Mouse (Mus musculus) hindbrain, embryonic 16.5 days (tissue): ENCODE measurements around the gene Inafm1. TPM values are rescaled to one million over a fixed set of nuclear protein-coding genes. Genes with fewer than 3 reads are reported as not detected.
"Not testable (repeated sequence)": the region's sequence is repeated elsewhere in the genome, so short reads cannot be mapped to it uniquely, and the experiment has no call there.

Experiments
- ATAC-seq: fragments of 200-750 bp; cut with Nextera tagmentation; 2 replicates; pipeline ENCODE4 v1.8.0; 2017; ENCODE audit warnings: moderate TSS enrichment, moderate library complexity
- H3K27ac ChIP-seq: fragments of 300-500 bp; sonication (generic); 2 replicates; pipeline ENCODE4 v1.5.1; 2014; ENCODE audit warnings: low read depth, mild to moderate bottlenecking, control low read depth, low read length, moderate library complexity
- H3K27me3 ChIP-seq: fragments of 300-500 bp; sonication (generic); replicated peaks from 2 replicates; pipeline ENCODE4 v1.6.1; 2014; ENCODE audit warnings: low read length; ENCODE audit not compliant: control insufficient read depth, insufficient read depth
- H3K36me3 ChIP-seq: fragments of 300-500 bp; sonication (generic); 2 replicates; pipeline ENCODE4 v1.6.1; 2014; ENCODE audit warnings: mild to moderate bottlenecking, low read length, moderate library complexity, mixed read lengths; ENCODE audit not compliant: control insufficient read depth, insufficient read depth
- H3K4me1 ChIP-seq: fragments of 300-500 bp; sonication (generic); 2 replicates; pipeline ENCODE4 v1.6.1; 2014; ENCODE audit warnings: low read depth, low read length; ENCODE audit not compliant: control insufficient read depth, insufficient read depth
- H3K4me2 ChIP-seq: fragments of 300-500 bp; sonication (generic); 2 replicates; pipeline ENCODE4 v1.6.1; 2014; ENCODE audit warnings: mild to moderate bottlenecking, low read length, control low read depth, moderate library complexity
- H3K4me3 ChIP-seq: fragments of 300-500 bp; sonication (generic); 2 replicates; pipeline ENCODE4 v1.5.1; 2014; ENCODE audit warnings: mild to moderate bottlenecking, low read length, control low read depth, moderate library complexity
- H3K9ac ChIP-seq: fragments of 300-500 bp; sonication (generic); 2 replicates; pipeline ENCODE4 v1.6.1; 2014; ENCODE audit warnings: low read depth, mild to moderate bottlenecking, control low read depth, low read length, moderate library complexity
- H3K9me3 ChIP-seq: fragments of 300-500 bp; sonication (generic); 2 replicates; pipeline ENCODE4 v1.6.1; 2014; ENCODE audit warnings: mild to moderate bottlenecking, low read length, moderate library complexity; ENCODE audit not compliant: control insufficient read depth
- WGBS: fragments of 180-500 bp; shearing (Covaris S2); extraction: QIAGEN DNeasy Blood & Tissue Kit; methylation state at CpG from one replicate; pipeline ENCODE4 v1.1.7; 2014; 5-methylcytosine and 5-hydroxymethylcytosine counted together
- polyA plus RNA-seq: library from polyadenylated mRNA; unstranded; fragments of >200 nt; fragmentation: Nextera tagmentation; extraction: Ambion mirVana; gene quantifications from 2 replicates; pipeline ENCODE4 v1.2.1, GENCODE M21; 2015

Inafm1 gene
- polyA plus RNA-seq, 1 experiment from 2014 or later, result 62.4 TPM

DNA sequence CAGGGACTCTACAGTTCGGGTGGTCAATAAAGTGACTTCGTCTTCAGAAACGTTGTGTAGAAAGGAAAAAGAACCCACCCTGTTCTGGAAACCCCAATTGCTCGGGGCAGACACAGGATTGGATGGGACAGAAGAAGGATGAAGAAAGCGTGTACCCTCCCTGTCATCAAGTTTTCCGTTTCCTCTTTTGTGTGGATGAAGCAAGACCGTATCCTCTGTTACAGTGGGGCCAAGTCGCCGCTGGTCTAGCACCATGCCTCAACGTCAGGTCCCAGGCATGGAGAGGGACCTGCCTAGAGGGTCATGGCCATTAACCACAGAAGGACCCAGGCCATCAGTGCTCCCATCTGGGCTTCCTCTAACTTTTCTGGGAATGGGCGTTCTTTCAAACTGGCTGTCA lies 15.6 kb downstream of the Inafm1 start:
- Histone ChIP-seq H3K27ac (no peak overlapping the region), H3K36me3 (no peaks in the 10 kb centered on the region), H3K4me3 (no peak overlapping the region), H3K9me3 (no peaks in the 10 kb centered on the region), H3K27me3 (no peaks in the 10 kb centered on the region), H3K4me2 (no peak overlapping the region), H3K4me1 (no peaks in the 10 kb centered on the region), H3K9ac (no peak overlapping the region)
- no peak for ATAC-seq
- 91% methylated on average over 11 of the region's 11 CpGs for WGBS

DNA sequence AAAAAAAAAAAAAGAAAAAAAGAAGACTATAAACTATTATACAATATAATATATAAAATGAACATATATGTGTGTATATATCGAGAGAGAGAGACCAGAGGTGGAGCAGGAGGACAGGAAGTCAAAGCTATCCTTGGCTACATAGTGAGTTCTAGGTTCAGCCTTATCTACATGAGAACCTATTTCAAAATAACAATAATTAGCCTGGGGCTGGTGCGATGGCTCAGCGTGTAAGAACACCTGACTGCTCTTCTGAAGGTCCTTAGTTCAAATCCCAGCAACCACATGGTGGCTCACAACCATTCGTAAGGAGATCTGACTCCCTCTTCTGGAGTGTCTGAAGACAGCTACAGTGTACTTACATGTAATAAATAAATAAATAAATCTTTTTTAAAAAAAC lies 17.5 kb downstream of the Inafm1 start:
- not testable (repeated sequence) for H3K27me3 ChIP-seq, H3K4me2 ChIP-seq, H3K36me3 ChIP-seq, H3K9ac ChIP-seq, H3K27ac ChIP-seq, H3K4me1 ChIP-seq, H3K9me3 ChIP-seq, H3K4me3 ChIP-seq, ATAC-seq
- 78% methylated on average over 4 of the region's 4 CpGs for WGBS

DNA sequence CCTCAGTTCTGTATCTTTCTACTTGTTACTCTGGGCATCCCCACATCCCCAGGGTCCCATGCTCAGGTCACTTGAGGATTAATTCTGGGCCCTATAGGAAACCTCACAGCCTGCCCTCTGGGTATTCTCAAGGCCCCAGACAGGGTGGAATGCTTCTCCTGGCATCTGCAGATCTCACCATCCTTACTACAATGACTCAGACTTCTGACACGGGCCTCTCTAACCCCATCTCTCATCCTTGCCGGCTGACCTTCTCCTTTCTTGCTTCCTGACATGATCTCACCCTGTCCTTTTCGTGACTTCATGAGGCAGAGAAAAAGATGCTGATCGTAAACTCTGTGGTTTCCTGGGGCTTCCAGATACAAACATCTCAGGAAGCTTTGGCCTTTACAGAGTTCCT lies 19.2 kb downstream of the Inafm1 start:
- Histone ChIP-seq H3K9me3 (no peaks in the 10 kb centered on the region), H3K27ac (no peak overlapping the region), H3K9ac (no peak overlapping the region), H3K27me3 (no peaks in the 10 kb centered on the region), H3K4me3 (no peak overlapping the region), H3K36me3 (no peaks in the 10 kb centered on the region), H3K4me1 (no peaks in the 10 kb centered on the region), H3K4me2 (no peak overlapping the region)
- 66% methylated on average over 4 of the region's 4 CpGs for WGBS
- ATAC-seq, result no peak

GRCm38 (mm10) chr7:16250687-16251086 lies 22.7 kb downstream of the Inafm1 start:
- WGBS, result 91% methylated on average over 5 of the region's 5 CpGs
- Histone ChIP-seq H3K4me3 (no peak overlapping the region), H3K9ac (no peak overlapping the region), H3K4me1 (no peaks in the 10 kb centered on the region), H3K9me3 (no peaks in the 10 kb centered on the region), H3K27ac (no peak overlapping the region), H3K4me2 (no peak overlapping the region), H3K36me3 (no peaks in the 10 kb centered on the region), H3K27me3 (no peaks in the 10 kb centered on the region)
- ATAC-seq, result no peak

- Histone ChIP-seq H3K27me3 (no peaks in the 10 kb centered on the region), H3K27ac (no peak overlapping the region), H3K4me3 (no peak overlapping the region), H3K4me2 (no peak overlapping the region), H3K36me3 (no peaks in the 10 kb centered on the region), H3K4me1 (no peaks in the 10 kb centered on the region), H3K9ac (no peak overlapping the region), H3K9me3 (no peaks in the 10 kb centered on the region)
- no peak for ATAC-seq
- WGBS, result 67% methylated on average over 2 of the region's 4 CpGs
Observed at GRCm38 (mm10) chr7:16245958-16246357, 27.5 kb downstream of the Inafm1 start.

DNA sequence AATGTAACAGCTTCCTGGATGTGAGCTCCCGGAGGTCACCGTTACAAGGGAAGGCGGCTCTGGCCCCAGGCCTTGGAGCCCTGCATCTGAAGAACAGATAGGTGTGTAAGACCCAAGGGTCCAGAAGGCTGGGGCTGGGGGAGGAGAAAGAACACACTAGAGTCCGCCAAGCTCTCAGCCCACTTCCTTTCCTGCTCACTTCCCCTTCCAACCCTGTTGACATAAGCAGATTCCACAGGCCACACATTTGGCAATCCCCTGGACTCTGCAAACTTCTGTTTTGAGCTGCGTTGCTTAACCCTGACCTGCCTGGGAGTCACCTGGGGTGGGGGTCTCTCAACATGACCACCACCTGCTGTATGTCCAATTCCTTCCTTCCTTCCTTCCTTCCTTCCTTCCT lies 29.4 kb downstream of the Inafm1 start, which contains the start of gene C5ar2:
Gene C5ar2, minus strand, starts transcription at position 88 of the 400 bp plus-strand sequence.
- no peak within 1 kb of the TSS for H3K27ac ChIP-seq

GRCm38 (mm10) chr7:16242198-16242597 lies 31.2 kb downstream of the Inafm1 start:
- Histone ChIP-seq H3K9ac (no peak overlapping the region), H3K4me1 (no peaks in the 10 kb centered on the region), H3K27ac (no peak overlapping the region), H3K9me3 (no peaks in the 10 kb centered on the region), H3K4me2 (no peak overlapping the region), H3K4me3 (no peak overlapping the region), H3K27me3 (no peaks in the 10 kb centered on the region), H3K36me3 (no peaks in the 10 kb centered on the region)
- no peak for ATAC-seq
- WGBS, result 86% methylated on average over 6 of the region's 6 CpGs

More for the DNA sequence above, 29.4 kb downstream of the Inafm1 start, which contains the start of gene C5ar2:
- WGBS, result 83% methylated on average over 5 of the region's 5 CpGs
- Histone ChIP-seq H3K27me3 (no peaks in the 10 kb centered on the region), H3K4me2 (no peak within 1 kb of the TSS), H3K9me3 (no peaks in the 10 kb centered on the region), H3K36me3 (no peaks in the 10 kb centered on the region), H3K4me3 (no peak within 1 kb of the TSS), H3K4me1 (no peaks in the 10 kb centered on the region), H3K9ac (no peak within 1 kb of the TSS)
- ATAC-seq, result no peak

DNA sequence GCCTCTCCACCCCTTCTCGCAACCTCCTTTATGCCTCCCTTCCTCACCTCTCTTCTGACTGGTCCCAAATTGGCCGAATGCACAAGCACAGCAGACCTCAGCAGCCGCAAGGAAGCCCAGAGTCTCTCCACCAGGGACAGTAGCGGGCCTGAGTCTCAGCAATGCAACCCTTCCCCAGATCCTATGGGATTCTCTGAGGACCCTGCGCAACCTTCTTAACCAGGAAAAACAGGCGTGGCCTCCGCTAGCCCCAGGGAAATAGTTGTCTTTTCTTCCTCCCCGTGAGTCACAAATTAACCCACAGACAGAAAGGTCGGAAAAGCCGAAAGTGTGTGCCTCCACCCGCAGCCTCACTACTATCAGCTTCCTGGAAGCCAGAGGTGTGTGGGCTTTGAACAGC lies 31.6 kb downstream of the Inafm1 start:
- ATAC-seq, result no peak
- H3K9ac ChIP-seq, result no peak overlapping the region
- no peaks in the 10 kb centered on the region for H3K36me3 ChIP-seq
- no peaks in the 10 kb centered on the region for H3K27me3 ChIP-seq
- H3K4me2 ChIP-seq, result no peak overlapping the region
- H3K27ac ChIP-seq, result no peak overlapping the region
- H3K4me3 ChIP-seq, result no peak overlapping the region
- no peaks in the 10 kb centered on the region for H3K9me3 ChIP-seq
- WGBS, result 71% methylated on average over 11 of the region's 11 CpGs
- H3K4me1 ChIP-seq, result no peaks in the 10 kb centered on the region

- Histone ChIP-seq H3K4me2 (no peak overlapping the region), H3K9me3 (no peaks in the 10 kb centered on the region), H3K4me1 (no peaks in the 10 kb centered on the region), H3K27ac (no peak overlapping the region), H3K4me3 (no peak overlapping the region), H3K27me3 (no peaks in the 10 kb centered on the region), H3K9ac (no peak overlapping the region), H3K36me3 (no peaks in the 10 kb centered on the region)
- no peak for ATAC-seq
- 93% methylated on average over 1 of the region's 1 CpGs for WGBS
Observed at GRCm38 (mm10) chr7:16240978-16241303, 32.5 kb downstream of the Inafm1 start.
